Mouse (Mus musculus) retina, postnatal 1 day (tissue): ENCODE measurements around the gene Prr30.
A peak's percentile ranks its signal among the peaks of the same experiment; 100 is the strongest.
"Not testable (repeated sequence)": the region's sequence is repeated elsewhere in the genome, so short reads cannot be mapped to it uniquely, and the experiment has no call there.

Experiments used
- DNase-seq: peaks from one replicate; pipeline ENCODE4 v3.0.0-alpha.2; 2012

The Prr30 gene

DNA sequence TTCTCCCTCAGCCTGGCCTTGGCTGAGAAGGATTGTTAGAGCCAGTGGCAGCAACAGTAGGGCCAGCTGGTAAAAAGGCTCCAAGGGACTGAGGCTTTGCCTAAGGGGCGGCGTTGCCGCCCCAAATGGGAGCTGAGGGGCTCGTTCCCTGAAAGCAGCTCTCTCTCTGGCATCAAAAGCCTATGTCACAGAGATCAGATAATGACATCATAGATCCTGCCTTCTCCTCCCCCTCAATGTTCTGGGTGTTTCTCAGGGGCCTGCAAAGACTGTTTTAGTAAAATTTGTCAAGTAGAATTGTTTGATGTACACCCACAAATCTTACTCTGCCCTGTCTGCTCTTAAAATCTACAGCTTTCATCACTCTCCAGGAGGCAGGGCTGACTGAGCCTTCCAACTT lies at the start of gene Prr30:
Gene Prr30 (minus strand): TSS at position 101 of the 400 bp plus-strand sequence.
- no peak for DNase-seq

- no peak for DNase-seq
Observed at GRCm38 (mm10) chr14:101246793-101247192, 46.7 kb upstream of the Prr30 start.

- peak; percentile 74 for DNase-seq
Observed at GRCm38 (mm10) chr14:101245706-101246105, 45.6 kb upstream of the Prr30 start.

GRCm38 (mm10) chr14:101244441-101244840 lies 44.3 kb upstream of the Prr30 start:
- not testable (repeated sequence) for DNase-seq

DNA sequence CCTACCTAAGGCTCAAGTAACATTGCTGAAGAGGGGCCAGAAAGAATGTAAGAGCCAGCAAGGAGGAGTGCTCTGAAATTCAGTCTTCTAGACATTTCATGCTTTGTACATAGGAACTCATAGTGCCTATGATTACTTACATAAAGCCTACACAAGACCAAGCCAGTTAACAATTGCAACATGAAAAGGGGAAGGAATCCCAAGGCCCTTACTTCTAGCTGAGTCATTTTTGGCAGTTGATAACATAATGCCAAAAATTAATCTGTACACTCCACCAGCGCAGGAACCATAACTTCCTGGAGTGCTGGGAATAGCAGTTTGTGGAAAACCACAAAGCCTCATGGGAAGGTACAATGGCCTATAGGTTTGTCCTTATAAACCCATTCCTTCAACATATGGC lies 37.8 kb upstream of the Prr30 start:
- DNase-seq = no peak

GRCm38 (mm10) chr14:101229068-101229467 lies 28.9 kb upstream of the Prr30 start:
- no peak for DNase-seq

DNA sequence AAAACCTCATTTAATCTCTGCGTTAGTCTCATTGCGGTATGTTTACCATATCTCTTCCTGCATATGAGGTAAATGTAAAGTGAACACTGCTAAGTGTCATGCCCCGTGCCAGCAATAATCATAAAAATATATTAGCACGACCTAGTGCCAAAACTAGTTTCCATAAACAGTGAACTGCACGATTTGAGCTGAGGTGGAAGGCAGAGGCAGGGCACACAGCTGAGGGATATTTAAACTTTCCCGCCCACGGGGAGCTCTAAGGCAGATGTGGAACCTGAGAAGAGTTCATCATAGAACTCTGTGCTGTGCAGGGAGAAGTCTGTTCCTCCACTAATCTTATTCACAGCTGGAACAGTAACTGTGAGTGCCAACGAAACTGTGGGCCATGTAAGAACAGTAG lies 22.2 kb upstream of the Prr30 start:
- no peak for DNase-seq

GRCm38 (mm10) chr14:101172258-101172657 lies 27.9 kb downstream of the Prr30 start:
- no peak for DNase-seq
